Comparison of ENCODE assay signal across 10 mouse cellular contexts in the genomic region with DNA sequence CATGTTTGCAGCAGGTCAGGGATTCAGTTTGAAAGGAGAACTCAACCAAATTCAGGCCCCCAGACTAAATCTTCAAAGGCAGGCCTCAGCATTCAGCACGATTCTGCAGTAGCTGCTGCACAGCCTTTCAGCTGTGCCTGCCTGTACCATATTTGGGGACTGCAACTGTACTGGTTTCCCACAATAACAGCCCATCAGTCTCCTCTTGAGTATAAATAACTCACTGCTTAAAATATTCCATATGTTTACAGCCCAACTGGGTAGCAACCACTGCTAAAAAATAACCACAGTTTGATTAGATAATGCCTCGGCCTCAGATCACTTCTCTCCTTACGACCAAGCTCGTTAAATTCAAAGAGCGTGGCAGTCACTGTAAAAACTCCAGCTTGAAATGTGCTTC.
A peak's percentile ranks its signal among the peaks of the same experiment; 100 is the strongest.
DNase-seq lines count a peak whose midpoint lies in the region; ATAC-seq and TF ChIP-seq lines count a peak whose summit lies in the region.
"Had no signal": no experiment of that assay in that cellular context is flagged by ENCODE, and none has a peak within 500 bp of the region (broad histone marks: within the 10 kb centered on the region; RNA-seq: fewer than 3 reads in every experiment).

No protein-coding gene starts in this region.

- no peaks in the 10 kb centered on the region for H3K9me3 ChIP-seq in forebrain, embryonic 15.5 days
- H3K9me3 ChIP-seq in forebrain, embryonic 12.5 days: no peaks in the 10 kb centered on the region
- H3K9me3 ChIP-seq in intestine, embryonic 16.5 days (ENCODE audit: control insufficient read depth, low read length): no peaks in the 10 kb centered on the region

- WGBS in forebrain, embryonic 15.5 days: 19% methylated on average over 5 of the region's 5 CpGs
- WGBS in forebrain, embryonic 12.5 days: 34% methylated on average over 5 of the region's 5 CpGs
- WGBS in intestine, embryonic 16.5 days: 38% methylated on average over 5 of the region's 5 CpGs

- no peak for ATAC-seq in forebrain, embryonic 15.5 days (replicated peaks)
- ATAC-seq in forebrain, embryonic 12.5 days (ENCODE audit: low FRiP score): no peak
- ATAC-seq in intestine, embryonic 16.5 days: no peak

- H3K27me3 ChIP-seq in forebrain, embryonic 15.5 days: no peaks in the 10 kb centered on the region
- H3K27me3 ChIP-seq in forebrain, embryonic 12.5 days: no peaks in the 10 kb centered on the region
- H3K27me3 ChIP-seq in intestine, embryonic 16.5 days (replicated peaks; ENCODE audit: control insufficient read depth, insufficient read depth, low read length): no peaks in the 10 kb centered on the region

- DNase-seq in layer of hippocampus, adult 2 months (ENCODE audit: low spot score in 2 of 2): no peak
- DNase-seq in layer of hippocampus, adult 9-11 months: no peak
- peak; percentile 34 for DNase-seq in A20 (ENCODE audit: low read depth, low spot score)
- no peak for DNase-seq in adrenal gland, adult 8-10 months
- no peak for DNase-seq in adrenal gland, adult (ENCODE audit: inconsistent age in 2 of 2, low spot score in 1 of 2)
- DNase-seq: adrenal gland, postnatal 10 days; liver had no signal

- no peak overlapping the region for H3K4me2 ChIP-seq in forebrain, embryonic 15.5 days (replicated peaks)
- no peak overlapping the region for H3K4me2 ChIP-seq in forebrain, embryonic 12.5 days
- no peak overlapping the region for H3K4me2 ChIP-seq in intestine, embryonic 16.5 days (ENCODE audit: low read depth, low read length)

- H3K9ac ChIP-seq in forebrain, embryonic 15.5 days (replicated peaks): 0 out of 2 replicates have a peak overlapping the region, but pooled peaks have one; percentile 7
- H3K9ac ChIP-seq in forebrain, embryonic 12.5 days: no peak overlapping the region
- no peak overlapping the region for H3K9ac ChIP-seq in intestine, embryonic 16.5 days (ENCODE audit: low read depth, low read length)

- no peaks in the 10 kb centered on the region for H3K36me3 ChIP-seq in forebrain, embryonic 15.5 days
- H3K36me3 ChIP-seq in forebrain, embryonic 12.5 days (replicated peaks): no peaks in the 10 kb centered on the region
- H3K36me3 ChIP-seq in intestine, embryonic 16.5 days (ENCODE audit: control insufficient read depth, insufficient read depth, low read length): no peaks in the 10 kb centered on the region

- no peak overlapping the region for H3K4me3 ChIP-seq in forebrain, embryonic 15.5 days
- H3K4me3 ChIP-seq in forebrain, embryonic 12.5 days (replicated peaks): no peak overlapping the region
- no peak overlapping the region for H3K4me3 ChIP-seq in layer of hippocampus, adult 2 months
- no peak overlapping the region for H3K4me3 ChIP-seq in intestine, embryonic 16.5 days (ENCODE audit: low read length)

- TF ChIP-seq CTCF in layer of hippocampus, adult 2 months (conservative IDR thresholded peaks at IDR 0.05): no peak

- peaks cover 7% of the 10 kb centered on the region for H3K4me1 ChIP-seq in forebrain, embryonic 15.5 days
- H3K4me1 ChIP-seq in forebrain, embryonic 12.5 days: peaks cover 6% of the 10 kb centered on the region
- peaks cover 38% of the 10 kb centered on the region for H3K4me1 ChIP-seq in intestine, embryonic 16.5 days (ENCODE audit: control insufficient read depth, insufficient read depth, low read length)

- H3K27ac ChIP-seq in forebrain, embryonic 15.5 days (replicated peaks): peak overlapping the region; percentile 63
- no peak overlapping the region for H3K27ac ChIP-seq in forebrain, embryonic 12.5 days
- peak overlapping the region; percentile 36; the same call in 1 of the 2 replicates for H3K27ac ChIP-seq in layer of hippocampus, adult 2 months
- peak overlapping the region; percentile 59 for H3K27ac ChIP-seq in intestine, embryonic 16.5 days (ENCODE audit: low read length)
